Mouse (Mus musculus): ENCODE results near the gene Eps8l2. TPM values are rescaled to one million over a fixed set of nuclear protein-coding genes. Genes with fewer than 3 reads are reported as not detected.

The Eps8l2 gene
- polyA plus RNA-seq (2011; ENCODE audit: insufficient read depth, insufficient read length, low read depth, missing spikeins) = 39.8 and 46.0 TPM in 2 replicates

GRCm38 (mm10) chr7:141338576-141339131, at the start of gene Eps8l2:
Gene Eps8l2, plus strand, starts transcription at chr7:141338880.
- H3K4me1 ChIP-seq (ENCODE audit: control insufficient read depth, insufficient read depth, low read length) = peaks cover 8% of the 10 kb centered on the region
- H3K36me3 ChIP-seq (ENCODE audit: control insufficient read depth, insufficient read depth, low read length, poor library complexity, severe bottlenecking) = no peaks in the 10 kb centered on the region
- H3K4me3 ChIP-seq (ENCODE audit: low read depth, low read length) = peak within 1 kb of the TSS; percentile 67
- no peaks in the 10 kb centered on the region for H3K9me3 ChIP-seq (replicated peaks; ENCODE audit: control insufficient read depth, insufficient read depth, low read length, poor library complexity, severe bottlenecking)
- TF ChIP-seq EP300 (IDR thresholded peaks at IDR 0.05; ENCODE audit: insufficient read depth, low read depth, low read length) (no peak), CTCF (IDR thresholded peaks at IDR 0.05; ENCODE audit: low read depth, low read length) (no peak), POLR2A (IDR thresholded peaks at IDR 0.05; ENCODE audit: insufficient read depth, low read length) (no peak)
- no peaks in the 10 kb centered on the region for H3K27me3 ChIP-seq (ENCODE audit: control insufficient read depth, insufficient read depth, low read length, poor library complexity, severe bottlenecking)
- H3K9ac ChIP-seq (ENCODE audit: low read depth, poor library complexity, severe bottlenecking) = peak within 1 kb of the TSS; percentile 49
- 0 out of 2 replicates have a peak within 1 kb of the TSS, but pooled peaks have one; percentile 9 for H3K27ac ChIP-seq (ENCODE audit: insufficient read depth, low read length)

GRCm38 (mm10) chr7:141291921-141292582, 46.6 kb upstream of the Eps8l2 start, which contains the start of gene Drd4:
Gene Drd4, plus strand, starts transcription at chr7:141292006.
- H3K27me3 ChIP-seq (ENCODE audit: control insufficient read depth, insufficient read depth, low read length, poor library complexity, severe bottlenecking) = peaks cover 15% of the 10 kb centered on the region
- TF ChIP-seq CTCF (IDR thresholded peaks at IDR 0.05; ENCODE audit: low read depth, low read length) = no peak
- no peak for TF ChIP-seq POLR2A (IDR thresholded peaks at IDR 0.05; ENCODE audit: insufficient read depth, low read length)
- TF ChIP-seq EP300 (IDR thresholded peaks at IDR 0.05; ENCODE audit: insufficient read depth, low read depth, low read length) = no peak
- H3K27ac ChIP-seq (ENCODE audit: insufficient read depth, low read length) = no peak within 1 kb of the TSS

DNA sequence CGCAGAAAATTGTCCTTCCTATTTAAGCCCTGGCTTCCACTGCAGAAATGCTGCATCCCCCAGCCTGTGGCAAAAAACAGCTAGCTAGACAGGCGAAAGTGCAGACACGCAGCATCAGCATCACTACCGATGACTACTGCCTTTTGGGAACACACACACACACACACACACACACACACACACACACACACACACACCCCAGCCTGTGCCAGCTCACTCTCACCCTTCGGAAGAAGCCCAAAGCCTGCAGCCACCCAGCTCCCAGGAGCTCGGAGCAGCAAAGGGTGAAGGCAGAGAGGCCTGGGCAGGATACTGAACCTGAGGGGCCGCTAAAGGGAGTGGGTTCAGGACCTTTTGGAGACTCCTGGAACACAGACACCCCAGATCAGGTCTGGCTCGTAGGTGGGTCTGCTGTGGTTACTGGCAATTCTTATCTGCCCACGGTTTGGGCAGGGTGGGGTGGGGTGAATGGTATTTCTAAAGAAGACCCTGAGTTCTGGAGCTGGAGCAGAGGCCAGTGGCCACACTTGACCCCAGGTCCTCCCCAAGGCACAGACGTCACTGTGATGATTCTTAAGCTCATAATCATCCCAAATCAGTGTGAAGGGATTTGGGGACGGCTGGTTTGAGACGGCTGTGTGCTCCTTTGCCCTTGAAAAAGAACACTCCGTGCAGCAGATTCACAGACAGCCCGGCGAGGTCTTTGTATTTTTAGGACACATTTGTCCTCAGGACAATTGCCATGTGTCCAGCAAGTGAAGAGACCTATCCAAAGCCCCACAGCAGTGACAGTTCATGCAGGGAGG, 45.9 kb upstream of the Eps8l2 start:
- peaks cover 3% of the 10 kb centered on the region for H3K4me1 ChIP-seq (ENCODE audit: control insufficient read depth, insufficient read depth, low read length)
- peaks cover 15% of the 10 kb centered on the region for H3K27me3 ChIP-seq (ENCODE audit: control insufficient read depth, insufficient read depth, low read length, poor library complexity, severe bottlenecking)
- H3K9me3 ChIP-seq (replicated peaks; ENCODE audit: control insufficient read depth, insufficient read depth, low read length, poor library complexity, severe bottlenecking) = no peaks in the 10 kb centered on the region
- peak overlapping the region; percentile 68; the same call in 1 of the 2 replicates for H3K4me3 ChIP-seq (ENCODE audit: low read depth, low read length)
- no peaks in the 10 kb centered on the region for H3K36me3 ChIP-seq (ENCODE audit: control insufficient read depth, insufficient read depth, low read length, poor library complexity, severe bottlenecking)
- no peak overlapping the region for H3K27ac ChIP-seq (ENCODE audit: insufficient read depth, low read length)
- TF ChIP-seq CTCF (IDR thresholded peaks at IDR 0.05; ENCODE audit: low read depth, low read length) (no peak), POLR2A (IDR thresholded peaks at IDR 0.05; ENCODE audit: insufficient read depth, low read length) (no peak), EP300 (IDR thresholded peaks at IDR 0.05; ENCODE audit: insufficient read depth, low read depth, low read length) (no peak)
- H3K9ac ChIP-seq (ENCODE audit: low read depth, poor library complexity, severe bottlenecking) = peak overlapping the region; percentile 46; the same call in 1 of the 2 replicates

More at GRCm38 (mm10) chr7:141291921-141292582, 46.6 kb upstream of the Eps8l2 start, which contains the start of gene Drd4:
- H3K9ac ChIP-seq (ENCODE audit: low read depth, poor library complexity, severe bottlenecking) = peak within 1 kb of the TSS; percentile 46
- no peaks in the 10 kb centered on the region for H3K9me3 ChIP-seq (replicated peaks; ENCODE audit: control insufficient read depth, insufficient read depth, low read length, poor library complexity, severe bottlenecking)
- H3K4me1 ChIP-seq (ENCODE audit: control insufficient read depth, insufficient read depth, low read length) = peaks cover 3% of the 10 kb centered on the region
- peak within 1 kb of the TSS; percentile 68 for H3K4me3 ChIP-seq (ENCODE audit: low read depth, low read length)
- H3K36me3 ChIP-seq (ENCODE audit: control insufficient read depth, insufficient read depth, low read length, poor library complexity, severe bottlenecking) = no peaks in the 10 kb centered on the region

DNA sequence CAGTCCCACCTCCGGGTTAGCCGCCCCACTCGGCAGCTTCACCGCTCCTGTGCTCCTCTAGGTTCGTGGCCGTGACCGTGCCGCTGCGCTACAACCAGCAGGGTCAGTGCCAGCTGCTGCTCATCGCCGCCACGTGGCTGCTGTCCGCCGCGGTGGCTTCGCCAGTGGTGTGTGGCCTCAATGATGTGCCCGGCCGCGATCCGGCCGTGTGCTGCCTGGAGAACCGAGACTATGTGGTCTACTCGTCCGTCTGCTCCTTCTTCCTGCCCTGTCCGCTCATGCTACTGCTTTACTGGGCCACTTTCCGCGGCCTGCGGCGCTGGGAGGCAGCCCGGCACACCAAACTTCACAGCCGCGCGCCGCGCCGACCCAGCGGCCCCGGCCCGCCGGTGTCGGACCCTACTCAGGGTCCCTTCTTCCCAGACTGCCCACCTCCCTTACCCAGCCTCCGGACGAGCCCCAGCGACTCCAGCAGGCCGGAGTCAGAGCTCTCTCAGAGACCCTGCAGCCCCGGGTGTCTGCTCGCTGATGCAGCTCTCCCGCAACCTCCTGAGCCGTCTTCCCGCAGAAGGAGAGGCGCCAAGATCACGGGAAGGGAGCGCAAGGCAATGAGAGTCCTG, 44.7 kb upstream of the Eps8l2 start:
- Histone ChIP-seq H3K36me3 (ENCODE audit: control insufficient read depth, insufficient read depth, low read length, poor library complexity, severe bottlenecking) (no peaks in the 10 kb centered on the region), H3K9ac (ENCODE audit: low read depth, poor library complexity, severe bottlenecking) (peak overlapping the region; percentile 34; the same call in 1 of the 2 replicates), H3K9me3 (replicated peaks; ENCODE audit: control insufficient read depth, insufficient read depth, low read length, poor library complexity, severe bottlenecking) (no peaks in the 10 kb centered on the region), H3K4me1 (ENCODE audit: control insufficient read depth, insufficient read depth, low read length) (peaks cover 2% of the 10 kb centered on the region), H3K4me3 (ENCODE audit: low read depth, low read length) (peak overlapping the region; percentile 39), H3K27me3 (ENCODE audit: control insufficient read depth, insufficient read depth, low read length, poor library complexity, severe bottlenecking) (peaks cover 15% of the 10 kb centered on the region), H3K27ac (ENCODE audit: insufficient read depth, low read length) (no peak overlapping the region)
- TF ChIP-seq CTCF (IDR thresholded peaks at IDR 0.05; ENCODE audit: low read depth, low read length) (no peak), POLR2A (IDR thresholded peaks at IDR 0.05; ENCODE audit: insufficient read depth, low read length) (no peak), EP300 (IDR thresholded peaks at IDR 0.05; ENCODE audit: insufficient read depth, low read depth, low read length) (no peak)

DNA sequence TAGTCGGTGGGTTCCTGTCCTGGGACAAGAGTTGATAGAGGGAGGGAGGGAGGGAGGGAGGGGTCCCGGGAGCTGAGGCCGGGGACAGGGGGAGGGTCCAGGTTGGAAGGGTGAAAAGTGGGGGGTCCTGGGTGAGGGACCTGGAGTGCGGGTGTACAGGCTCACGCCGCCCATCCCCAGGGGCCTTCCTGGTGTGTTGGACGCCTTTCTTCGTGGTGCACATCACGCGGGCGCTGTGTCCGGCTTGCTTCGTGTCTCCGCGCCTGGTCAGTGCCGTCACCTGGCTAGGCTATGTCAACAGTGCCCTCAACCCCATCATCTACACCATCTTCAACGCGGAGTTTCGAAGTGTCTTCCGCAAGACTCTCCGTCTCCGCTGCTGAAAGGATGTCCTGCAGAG, 44.2 kb upstream of the Eps8l2 start:
- H3K27ac ChIP-seq (ENCODE audit: insufficient read depth, low read length) = no peak overlapping the region
- H3K9me3 ChIP-seq (replicated peaks; ENCODE audit: control insufficient read depth, insufficient read depth, low read length, poor library complexity, severe bottlenecking) = no peaks in the 10 kb centered on the region
- peak overlapping the region; percentile 39 for H3K4me3 ChIP-seq (ENCODE audit: low read depth, low read length)
- H3K9ac ChIP-seq (ENCODE audit: low read depth, poor library complexity, severe bottlenecking) = peak overlapping the region; percentile 34; the same call in 1 of the 2 replicates
- no peak for TF ChIP-seq EP300 (IDR thresholded peaks at IDR 0.05; ENCODE audit: insufficient read depth, low read depth, low read length)
- TF ChIP-seq POLR2A (IDR thresholded peaks at IDR 0.05; ENCODE audit: insufficient read depth, low read length) = no peak
- no peak for TF ChIP-seq CTCF (IDR thresholded peaks at IDR 0.05; ENCODE audit: low read depth, low read length)
- H3K27me3 ChIP-seq (ENCODE audit: control insufficient read depth, insufficient read depth, low read length, poor library complexity, severe bottlenecking) = peaks cover 15% of the 10 kb centered on the region
- peaks cover 2% of the 10 kb centered on the region for H3K4me1 ChIP-seq (ENCODE audit: control insufficient read depth, insufficient read depth, low read length)
- H3K36me3 ChIP-seq (ENCODE audit: control insufficient read depth, insufficient read depth, low read length, poor library complexity, severe bottlenecking) = no peaks in the 10 kb centered on the region
